Mouse (Mus musculus) layer of hippocampus, adult 2 months (tissue): ENCODE measurements around the gene Srl. TPM values are rescaled to one million over a fixed set of nuclear protein-coding genes. Genes with fewer than 3 reads are reported as not detected.
"Not testable (repeated sequence)": the region's sequence is repeated elsewhere in the genome, so short reads cannot be mapped to it uniquely, and the experiment has no call there.

Experiments used
- DNase-seq, 2 experiments: peaks; one replicate each; pipeline ENCODE4 v3.0.0; 2022; ENCODE audit warnings: low spot score in 2 of 2
- H3K27ac ChIP-seq: fragments of 200-600 bp; 2 replicates; pipeline ENCODE4 v1.8.1; 2022
- H3K4me3 ChIP-seq: fragments of 200-600 bp; 2 replicates; pipeline ENCODE4 v1.8.1; 2022; ENCODE audit warnings: mild to moderate bottlenecking
- CTCF ChIP-seq: fragments of 200-600 bp; conservative IDR thresholded peaks from 2 replicates; pipeline ENCODE4 v1.8.1; 2022; ENCODE audit warnings: antibody characterized with exemption, mild to moderate bottlenecking, moderate library complexity
- total RNA-seq, 2 experiments: library from RNA; stranded (reverse); gene quantifications; 2 replicates each; pipeline ENCODE4 v1.2.3; 2021

The Srl gene
- total RNA-seq, 2 experiments from 2014 or later: 13.2 to 14.9 TPM

DNA sequence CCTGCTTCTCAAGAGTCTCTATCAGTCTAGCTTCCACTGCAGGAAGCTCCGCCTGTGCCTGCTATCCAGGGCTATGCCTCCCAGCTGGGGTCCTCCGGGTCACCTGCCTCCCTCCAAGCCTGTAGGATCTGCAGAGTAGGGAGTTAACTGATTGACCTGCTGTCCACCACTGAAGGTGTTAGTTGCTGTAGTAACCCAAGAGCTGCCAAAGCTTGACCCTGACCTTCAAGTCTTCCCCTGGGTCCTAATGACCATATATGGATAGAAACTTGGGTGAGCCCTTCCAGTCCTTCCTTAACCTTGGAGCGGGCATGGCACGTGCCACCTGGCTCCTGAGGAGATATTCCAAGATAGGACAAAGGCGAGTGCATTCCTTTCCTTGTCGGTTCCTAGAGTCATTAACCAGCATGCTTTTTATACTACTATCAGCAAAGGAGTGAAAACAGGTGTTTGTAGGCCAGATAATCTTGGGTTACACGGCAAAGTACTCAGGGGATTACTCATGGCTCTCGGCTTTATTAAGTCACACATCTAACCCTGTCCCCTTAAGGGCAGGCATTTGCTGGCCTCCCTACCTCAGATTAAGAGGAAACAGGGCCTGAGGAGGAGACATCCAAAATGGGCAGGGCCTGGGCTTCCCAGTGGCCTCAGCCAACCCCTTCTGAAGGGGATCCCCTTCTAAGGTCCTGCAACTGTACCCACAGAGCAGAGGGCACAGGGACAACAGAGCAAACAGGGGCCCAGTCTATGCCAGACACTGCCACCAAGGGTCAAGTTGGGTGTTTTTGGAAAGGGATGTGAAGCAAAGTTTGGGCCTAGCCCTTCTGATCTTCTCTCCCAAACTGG, 43.6 kb downstream of the Srl start:
- no peak overlapping the region for H3K27ac ChIP-seq
- no peak overlapping the region for H3K4me3 ChIP-seq
- DNase-seq: no peak
- no peak for TF ChIP-seq CTCF

DNA sequence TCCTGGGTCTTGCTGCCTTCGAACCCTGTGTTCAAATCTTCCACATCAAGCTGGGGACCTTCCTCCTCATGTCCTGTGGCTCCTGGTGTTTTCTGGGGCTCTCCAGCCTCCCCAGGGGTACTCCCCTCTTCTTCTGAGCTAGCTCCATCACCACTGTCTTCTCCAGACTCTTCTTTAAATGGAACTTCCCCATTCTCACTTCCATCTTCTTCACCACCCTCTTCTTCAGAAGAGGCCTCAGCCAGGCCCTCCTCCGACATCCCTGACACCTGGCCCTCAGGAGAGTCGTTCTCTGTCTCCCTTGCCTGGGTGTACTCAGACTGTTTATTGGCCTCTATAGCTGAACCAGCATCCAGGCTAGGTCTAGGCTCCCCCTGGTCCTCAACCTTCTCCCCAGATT, 45.1 kb downstream of the Srl start:
- Histone ChIP-seq H3K27ac (peak overlapping the region; percentile 68; the same call in 1 of the 2 replicates), H3K4me3 (peak overlapping the region; percentile 44; the same call in 1 of the 2 replicates)
- TF ChIP-seq CTCF: no peak
- no peak for DNase-seq

DNA sequence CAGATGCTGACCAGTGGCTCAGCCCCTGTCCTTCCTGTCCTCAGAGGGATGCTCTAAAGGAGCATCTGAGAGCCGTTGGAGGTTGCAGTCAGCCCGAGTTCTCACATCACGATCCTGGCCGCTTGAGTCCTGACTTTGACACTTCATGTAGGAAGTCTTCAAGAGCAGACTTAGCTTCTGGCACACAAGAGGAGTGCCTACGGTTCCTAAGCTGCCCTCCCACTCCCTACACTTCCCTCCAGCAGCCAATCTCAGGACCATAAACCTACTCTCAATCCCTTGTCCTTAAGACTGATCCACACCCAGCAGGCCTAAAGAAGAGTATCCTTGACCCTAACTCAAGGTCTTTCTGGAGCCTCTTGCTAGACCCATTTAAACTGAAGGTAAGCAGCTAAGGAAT, 45.8 kb downstream of the Srl start:
- Histone ChIP-seq H3K27ac (peak overlapping the region; percentile 68), H3K4me3 (peak overlapping the region; percentile 44)
- no peak for TF ChIP-seq CTCF
- DNase-seq: peak; percentile 34 to 45

DNA sequence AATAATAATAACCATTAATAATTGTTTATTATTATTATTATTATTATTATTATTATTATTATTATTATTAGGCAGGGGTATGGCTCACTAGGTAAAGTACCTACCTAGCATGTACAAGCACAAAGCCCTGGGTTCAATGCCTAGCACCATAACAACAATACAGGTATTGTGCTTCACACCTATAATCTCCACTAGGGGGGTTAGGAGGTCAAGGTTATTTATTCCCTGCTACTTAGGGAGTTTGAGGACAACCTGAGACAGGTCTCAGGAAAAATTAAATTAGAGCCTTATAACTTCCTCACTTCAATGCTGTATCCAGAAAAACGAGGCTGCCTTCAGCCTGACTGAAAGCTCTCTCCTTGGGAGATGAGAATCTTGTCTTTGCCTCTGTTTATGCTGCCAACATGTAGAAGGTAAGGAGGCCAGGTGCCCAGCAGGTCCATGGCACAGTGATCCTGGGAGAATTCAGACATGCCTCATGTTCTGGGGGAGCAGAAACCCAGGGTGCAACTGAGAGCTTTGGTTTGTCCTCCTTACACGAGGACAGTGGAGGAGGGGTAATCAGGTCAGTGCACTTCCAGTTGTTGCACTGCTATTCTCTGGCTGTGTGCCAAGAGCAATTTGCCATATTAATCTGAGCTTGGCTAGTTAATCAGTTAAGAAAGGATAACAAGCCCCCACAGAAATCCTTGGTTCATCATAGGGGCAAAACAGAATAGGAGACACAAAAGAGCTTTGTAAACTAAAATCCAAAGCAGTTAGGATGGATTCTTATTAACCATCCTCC, 48.6 kb downstream of the Srl start:
- TF ChIP-seq CTCF: no peak
- Histone ChIP-seq H3K27ac (no peak overlapping the region), H3K4me3 (no peak overlapping the region)
- DNase-seq: no peak

- H3K4me3 ChIP-seq: no peak overlapping the region
- TF ChIP-seq CTCF: peak; percentile 93
- H3K27ac ChIP-seq: peak overlapping the region; percentile 79; the same call in 1 of the 2 replicates
- DNase-seq: peak; percentile 91 to 97
These were observed 52.4 kb downstream of the Srl start for GRCm38 (mm10) chr16:4489114-4489624.

DNA sequence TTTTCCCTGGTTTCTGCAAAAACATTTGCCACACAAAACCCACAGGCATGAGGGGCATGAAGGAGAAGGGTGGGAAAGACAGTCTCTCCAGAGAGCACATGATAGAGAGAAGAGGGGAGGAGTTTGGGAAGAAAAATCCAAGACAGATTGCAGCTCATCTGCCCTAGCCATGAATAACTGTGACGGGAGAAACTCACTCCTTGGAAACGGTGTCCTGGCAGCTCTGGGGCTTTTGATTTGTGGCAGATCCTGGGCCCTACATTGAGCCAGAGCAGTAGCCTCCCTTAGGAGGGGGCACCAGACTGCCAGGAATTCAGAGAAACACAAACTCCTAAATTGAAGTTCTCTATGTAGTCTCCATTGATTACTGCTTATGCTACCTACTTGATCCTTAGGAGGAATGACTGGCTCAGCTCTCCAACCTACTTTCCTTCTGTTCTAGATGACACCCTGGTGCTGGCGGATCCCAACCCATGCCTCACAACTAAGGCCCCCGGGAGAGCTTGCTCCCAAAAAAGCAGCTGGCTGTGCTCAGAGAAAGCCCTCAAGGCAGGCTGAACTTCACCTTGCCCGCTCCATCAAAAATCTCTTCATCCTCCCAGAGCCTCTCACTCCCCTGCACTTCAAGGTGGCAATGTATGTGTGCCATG, 60.9 kb downstream of the Srl start:
- TF ChIP-seq CTCF: no peak
- no peak overlapping the region for H3K4me3 ChIP-seq
- peak; percentile 31 to 47 for DNase-seq
- peak overlapping the region; percentile 74 for H3K27ac ChIP-seq

- Histone ChIP-seq H3K27ac (no peak overlapping the region), H3K4me3 (no peak overlapping the region)
- no peak for DNase-seq
- TF ChIP-seq CTCF: no peak
These were observed 63.9 kb downstream of the Srl start for GRCm38 (mm10) chr16:4477591-4478215.

DNA sequence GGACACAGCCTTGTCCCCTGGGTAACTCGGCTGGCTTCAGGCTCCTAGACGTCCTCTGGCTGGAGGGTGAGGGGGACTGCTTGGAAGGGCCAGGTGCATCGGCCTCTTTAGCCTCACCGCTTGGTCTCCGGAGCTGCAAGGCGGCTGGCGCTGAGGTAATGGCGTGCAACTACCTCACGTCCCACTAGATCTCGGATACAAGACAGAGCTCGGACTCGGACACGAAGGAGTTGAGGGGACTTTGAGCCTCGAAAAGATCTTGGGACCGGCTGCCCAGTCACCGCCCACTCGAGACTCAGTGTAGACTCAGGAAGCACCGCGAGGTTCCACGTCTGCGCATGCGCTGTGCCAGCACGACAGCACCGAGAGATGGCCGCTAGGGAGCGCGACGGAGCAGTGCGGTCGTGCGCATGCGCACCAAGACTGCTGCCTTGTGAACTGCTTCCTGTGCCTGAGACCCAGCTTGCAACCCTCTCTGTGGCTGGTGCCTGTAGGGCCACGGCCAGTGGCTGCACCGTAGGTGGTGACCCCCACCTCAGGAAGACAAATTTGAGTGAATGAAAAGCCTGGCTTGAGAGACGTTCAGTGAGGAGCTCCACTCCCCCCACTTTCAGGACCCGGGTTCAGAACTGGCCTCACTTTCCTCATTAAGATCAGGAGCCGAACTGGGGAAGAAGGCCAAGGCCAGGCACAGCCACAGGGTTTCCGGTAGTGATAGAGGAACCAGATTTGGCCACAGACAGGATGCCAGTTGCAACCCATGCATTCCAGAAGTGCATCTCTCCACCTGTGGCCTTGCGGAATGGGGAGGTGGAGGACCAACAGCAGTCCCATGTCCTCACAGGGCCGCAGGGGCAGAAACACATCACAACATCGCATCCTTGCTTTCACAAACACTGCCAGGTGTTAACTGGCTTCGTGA, 66.5 kb downstream of the Srl start:
- peak; percentile 92 to 95 for DNase-seq
- H3K4me3 ChIP-seq: peak overlapping the region; percentile 67
- TF ChIP-seq CTCF: peak; percentile 100
- peak overlapping the region; percentile 94 for H3K27ac ChIP-seq

GRCm38 (mm10) chr16:4474040-4474881, 67.4 kb downstream of the Srl start:
- peak overlapping the region; percentile 94 for H3K27ac ChIP-seq
- DNase-seq: not testable (repeated sequence)

GRCm38 (mm10) chr16:4473231-4473630, 68.4 kb downstream of the Srl start:
- Histone ChIP-seq H3K27ac (peak overlapping the region; percentile 94), H3K4me3 (no peak overlapping the region)
- no peak for TF ChIP-seq CTCF
- no peak for DNase-seq

More at GRCm38 (mm10) chr16:4474040-4474881, 67.4 kb downstream of the Srl start:
- H3K4me3 ChIP-seq: peak overlapping the region; percentile 67
